Mouse (Mus musculus): ENCODE results near the gene Kif13a. TPM values are rescaled to one million over a fixed set of nuclear protein-coding genes. Genes with fewer than 3 reads are reported as not detected.

Kif13a gene
- polyA plus RNA-seq, 1 experiment from 2014 or later = 7.6 TPM

GRCm38 (mm10) chr13:46727038-46727836, 202.4 kb downstream of the Kif13a start:
- ATAC-seq = peak; percentile 86
- WGBS = under 1% methylated on average over 78 of the region's 85 CpGs
- Histone ChIP-seq H3K9me3 (ENCODE audit: control insufficient read depth, low read length) (no peaks in the 10 kb centered on the region), H3K27me3 (replicated peaks; ENCODE audit: control insufficient read depth, insufficient read depth, low read length) (no peaks in the 10 kb centered on the region), H3K36me3 (ENCODE audit: control insufficient read depth, insufficient read depth, low read length) (no peaks in the 10 kb centered on the region), H3K4me1 (ENCODE audit: control insufficient read depth, insufficient read depth, low read length) (peaks cover 6% of the 10 kb centered on the region), H3K9ac (ENCODE audit: low read depth, low read length) (peak overlapping the region; percentile 95), H3K4me3 (ENCODE audit: low read length) (peak overlapping the region; percentile 94), H3K27ac (ENCODE audit: low read length) (peak overlapping the region; percentile 96), H3K4me2 (ENCODE audit: low read depth, low read length) (peak overlapping the region; percentile 80)

- under 1% methylated on average over 30 of the region's 30 CpGs for WGBS
- Histone ChIP-seq H3K4me2 (ENCODE audit: low read depth, low read length) (peak overlapping the region; percentile 80), H3K9ac (ENCODE audit: low read depth, low read length) (peak overlapping the region; percentile 95), H3K9me3 (ENCODE audit: control insufficient read depth, low read length) (no peaks in the 10 kb centered on the region), H3K27ac (ENCODE audit: low read length) (peak overlapping the region; percentile 96), H3K36me3 (ENCODE audit: control insufficient read depth, insufficient read depth, low read length) (no peaks in the 10 kb centered on the region), H3K4me3 (ENCODE audit: low read length) (peak overlapping the region; percentile 94), H3K4me1 (ENCODE audit: control insufficient read depth, insufficient read depth, low read length) (peaks cover 6% of the 10 kb centered on the region), H3K27me3 (replicated peaks; ENCODE audit: control insufficient read depth, insufficient read depth, low read length) (no peaks in the 10 kb centered on the region)
- ATAC-seq = no peak
Observed at GRCm38 (mm10) chr13:46726288-46727037, 203.2 kb downstream of the Kif13a start.

GRCm38 (mm10) chr13:46725227-46725626, 204.4 kb downstream of the Kif13a start:
- peaks cover 6% of the 10 kb centered on the region for H3K4me1 ChIP-seq (ENCODE audit: control insufficient read depth, insufficient read depth, low read length)
- no peaks in the 10 kb centered on the region for H3K36me3 ChIP-seq (ENCODE audit: control insufficient read depth, insufficient read depth, low read length)
- H3K9ac ChIP-seq (ENCODE audit: low read depth, low read length) = no peak overlapping the region
- no peak overlapping the region for H3K27ac ChIP-seq (ENCODE audit: low read length)
- no peak overlapping the region for H3K4me3 ChIP-seq (ENCODE audit: low read length)
- H3K27me3 ChIP-seq (replicated peaks; ENCODE audit: control insufficient read depth, insufficient read depth, low read length) = no peaks in the 10 kb centered on the region
- no peak for ATAC-seq
- H3K9me3 ChIP-seq (ENCODE audit: control insufficient read depth, low read length) = no peaks in the 10 kb centered on the region
- H3K4me2 ChIP-seq (ENCODE audit: low read depth, low read length) = no peak overlapping the region
- WGBS = 24% methylated on average over 2 of the region's 2 CpGs

GRCm38 (mm10) chr13:46724371-46724770, 205.3 kb downstream of the Kif13a start:
- Histone ChIP-seq H3K4me1 (ENCODE audit: control insufficient read depth, insufficient read depth, low read length) (peaks cover 6% of the 10 kb centered on the region), H3K9me3 (ENCODE audit: control insufficient read depth, low read length) (no peaks in the 10 kb centered on the region), H3K27ac (ENCODE audit: low read length) (no peak overlapping the region), H3K27me3 (replicated peaks; ENCODE audit: control insufficient read depth, insufficient read depth, low read length) (no peaks in the 10 kb centered on the region), H3K9ac (ENCODE audit: low read depth, low read length) (no peak overlapping the region), H3K4me3 (ENCODE audit: low read length) (no peak overlapping the region), H3K36me3 (ENCODE audit: control insufficient read depth, insufficient read depth, low read length) (no peaks in the 10 kb centered on the region), H3K4me2 (ENCODE audit: low read depth, low read length) (no peak overlapping the region)
- ATAC-seq = no peak

GRCm38 (mm10) chr13:46721009-46721408, 208.7 kb downstream of the Kif13a start:
- no peak overlapping the region for H3K9ac ChIP-seq (ENCODE audit: low read depth, low read length)
- no peaks in the 10 kb centered on the region for H3K36me3 ChIP-seq (ENCODE audit: control insufficient read depth, insufficient read depth, low read length)
- no peaks in the 10 kb centered on the region for H3K9me3 ChIP-seq (ENCODE audit: control insufficient read depth, low read length)
- no peak for ATAC-seq
- no peaks in the 10 kb centered on the region for H3K27me3 ChIP-seq (replicated peaks; ENCODE audit: control insufficient read depth, insufficient read depth, low read length)
- no peak overlapping the region for H3K4me2 ChIP-seq (ENCODE audit: low read depth, low read length)
- no peak overlapping the region for H3K27ac ChIP-seq (ENCODE audit: low read length)
- no peak overlapping the region for H3K4me3 ChIP-seq (ENCODE audit: low read length)
- H3K4me1 ChIP-seq (ENCODE audit: control insufficient read depth, insufficient read depth, low read length) = peaks cover 6% of the 10 kb centered on the region

GRCm38 (mm10) chr13:46718893-46719400, 210.7 kb downstream of the Kif13a start:
- Histone ChIP-seq H3K9ac (ENCODE audit: low read depth, low read length) (no peak overlapping the region), H3K4me1 (ENCODE audit: control insufficient read depth, insufficient read depth, low read length) (no peaks in the 10 kb centered on the region; the same call in 1 of the 2 replicates), H3K9me3 (ENCODE audit: control insufficient read depth, low read length) (no peaks in the 10 kb centered on the region), H3K4me2 (ENCODE audit: low read depth, low read length) (no peak overlapping the region), H3K27me3 (replicated peaks; ENCODE audit: control insufficient read depth, insufficient read depth, low read length) (no peaks in the 10 kb centered on the region), H3K4me3 (ENCODE audit: low read length) (no peak overlapping the region), H3K27ac (ENCODE audit: low read length) (no peak overlapping the region), H3K36me3 (ENCODE audit: control insufficient read depth, insufficient read depth, low read length) (no peaks in the 10 kb centered on the region)
- 80% methylated on average over 5 of the region's 5 CpGs for WGBS
- ATAC-seq = no peak

- peaks cover 4% of the 10 kb centered on the region; the same call in 1 of the 2 replicates for H3K36me3 ChIP-seq (ENCODE audit: control insufficient read depth, insufficient read depth, low read length)
Observed at GRCm38 (mm10) chr13:46715976-46716639, 213.6 kb downstream of the Kif13a start.

GRCm38 (mm10) chr13:46713486-46713885, 216.2 kb downstream of the Kif13a start:
- Histone ChIP-seq H3K27me3 (replicated peaks; ENCODE audit: control insufficient read depth, insufficient read depth, low read length) (no peaks in the 10 kb centered on the region), H3K9me3 (ENCODE audit: control insufficient read depth, low read length) (no peaks in the 10 kb centered on the region), H3K4me1 (ENCODE audit: control insufficient read depth, insufficient read depth, low read length) (no peaks in the 10 kb centered on the region; the same call in 1 of the 2 replicates), H3K4me2 (ENCODE audit: low read depth, low read length) (no peak overlapping the region), H3K4me3 (ENCODE audit: low read length) (no peak overlapping the region), H3K27ac (ENCODE audit: low read length) (no peak overlapping the region), H3K9ac (ENCODE audit: low read depth, low read length) (no peak overlapping the region), H3K36me3 (ENCODE audit: control insufficient read depth, insufficient read depth, low read length) (peaks cover 6% of the 10 kb centered on the region)
- WGBS = 96% methylated on average over 5 of the region's 5 CpGs
- no peak for ATAC-seq

More at GRCm38 (mm10) chr13:46715976-46716639, 213.6 kb downstream of the Kif13a start:
- 64% methylated on average over 3 of the region's 3 CpGs for WGBS
- Histone ChIP-seq H3K4me3 (ENCODE audit: low read length) (no peak overlapping the region), H3K4me2 (ENCODE audit: low read depth, low read length) (no peak overlapping the region), H3K27ac (ENCODE audit: low read length) (no peak overlapping the region), H3K9ac (ENCODE audit: low read depth, low read length) (no peak overlapping the region), H3K9me3 (ENCODE audit: control insufficient read depth, low read length) (no peaks in the 10 kb centered on the region), H3K27me3 (replicated peaks; ENCODE audit: control insufficient read depth, insufficient read depth, low read length) (no peaks in the 10 kb centered on the region), H3K4me1 (ENCODE audit: control insufficient read depth, insufficient read depth, low read length) (no peaks in the 10 kb centered on the region; the same call in 1 of the 2 replicates)
- ATAC-seq = no peak

GRCm38 (mm10) chr13:46703138-46703537, 226.5 kb downstream of the Kif13a start:
- Histone ChIP-seq H3K9ac (ENCODE audit: low read depth, low read length) (no peak overlapping the region), H3K4me3 (ENCODE audit: low read length) (no peak overlapping the region), H3K27ac (ENCODE audit: low read length) (no peak overlapping the region), H3K36me3 (ENCODE audit: control insufficient read depth, insufficient read depth, low read length) (no peaks in the 10 kb centered on the region), H3K4me1 (ENCODE audit: control insufficient read depth, insufficient read depth, low read length) (no peaks in the 10 kb centered on the region), H3K27me3 (replicated peaks; ENCODE audit: control insufficient read depth, insufficient read depth, low read length) (no peaks in the 10 kb centered on the region), H3K9me3 (ENCODE audit: control insufficient read depth, low read length) (no peaks in the 10 kb centered on the region), H3K4me2 (ENCODE audit: low read depth, low read length) (no peak overlapping the region)
- 85% methylated on average over 5 of the region's 5 CpGs for WGBS
- ATAC-seq = no peak
